Mouse (Mus musculus): Measurements from ENCODE around the gene Lep. TPM values are rescaled to one million over a fixed set of nuclear protein-coding genes. Genes with fewer than 3 reads are reported as not detected.

Gene Lep
- polyA plus RNA-seq, 1 experiment from 2014 or later, result not detected

GRCm38 (mm10) chr6:29022115-29022514, 37.9 kb upstream of the Lep start:
- H3K27me3 ChIP-seq (ENCODE audit: control insufficient read depth, insufficient read depth, low read length), result no peaks in the 10 kb centered on the region
- WGBS, result 70% methylated on average over 5 of the region's 5 CpGs
- ATAC-seq (replicated peaks; ENCODE audit: insufficient number of reproducible peaks, low FRiP score, low TSS enrichment, low read depth), result no peak
- no peaks in the 10 kb centered on the region for H3K4me1 ChIP-seq (ENCODE audit: control insufficient read depth, insufficient read depth, low read length)
- H3K4me3 ChIP-seq (ENCODE audit: low read depth, low read length), result no peak overlapping the region
- no peak overlapping the region for H3K27ac ChIP-seq (replicated peaks; ENCODE audit: low read depth, low read length)
- H3K9me3 ChIP-seq (replicated peaks; ENCODE audit: control insufficient read depth, low read length), result no peaks in the 10 kb centered on the region
- H3K9ac ChIP-seq (replicated peaks; ENCODE audit: low read length), result no peak overlapping the region
- DNase-seq (ENCODE audit: low spot score), result no peak
- no peaks in the 10 kb centered on the region for H3K36me3 ChIP-seq (replicated peaks; ENCODE audit: control insufficient read depth, insufficient read depth, low read depth, low read length)
- H3K4me2 ChIP-seq (ENCODE audit: low read depth, low read length), result no peak overlapping the region

DNA sequence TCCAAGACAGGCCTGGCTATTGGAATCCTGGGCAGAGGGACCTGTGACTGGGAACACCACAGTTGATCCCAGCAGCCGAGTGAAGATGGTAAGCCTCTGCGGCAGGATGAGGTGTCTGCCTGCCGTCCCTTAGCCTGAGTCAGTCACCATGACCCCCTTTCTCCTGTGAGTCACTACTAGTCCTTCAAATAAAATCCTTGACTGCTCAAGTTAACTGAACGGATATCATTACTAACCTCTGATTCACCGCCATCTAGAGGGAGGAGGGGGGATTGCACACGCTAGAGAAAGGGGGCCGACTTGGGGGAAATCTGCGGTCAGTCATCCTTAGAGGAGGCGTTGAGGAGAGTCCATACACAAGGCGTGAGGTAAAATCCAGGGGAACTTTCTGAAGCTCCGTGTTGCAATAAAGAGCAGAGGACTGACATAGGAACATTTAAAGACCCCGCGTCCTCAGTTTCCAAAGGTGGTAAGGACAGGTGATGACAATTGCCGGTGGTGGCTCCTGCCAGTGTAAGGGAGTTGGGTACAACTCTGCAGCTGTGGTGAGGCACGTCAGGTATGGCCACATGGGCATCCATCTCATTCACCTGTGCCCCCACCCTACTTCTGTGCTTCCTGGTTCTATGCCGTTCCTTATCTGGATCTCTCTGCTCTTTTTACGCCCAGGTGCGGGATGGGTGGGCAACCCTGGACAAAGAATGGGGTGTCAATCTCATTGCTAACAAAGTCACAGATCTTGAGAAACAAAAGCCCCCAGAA, 36.6 kb upstream of the Lep start:
- no peak overlapping the region for H3K4me2 ChIP-seq (ENCODE audit: low read depth, low read length)
- peak; percentile 84 for DNase-seq (ENCODE audit: low spot score)
- 34% methylated on average over 18 of the region's 18 CpGs for WGBS
- peak overlapping the region; percentile 26 for H3K9ac ChIP-seq (replicated peaks; ENCODE audit: low read length)
- ATAC-seq (replicated peaks; ENCODE audit: insufficient number of reproducible peaks, low FRiP score, low TSS enrichment, low read depth), result peak; percentile 32
- H3K4me3 ChIP-seq (ENCODE audit: low read depth, low read length), result no peak overlapping the region
- H3K27me3 ChIP-seq (ENCODE audit: control insufficient read depth, insufficient read depth, low read length), result no peaks in the 10 kb centered on the region
- H3K4me1 ChIP-seq (ENCODE audit: control insufficient read depth, insufficient read depth, low read length), result no peaks in the 10 kb centered on the region
- H3K27ac ChIP-seq (replicated peaks; ENCODE audit: low read depth, low read length), result no peak overlapping the region
- no peaks in the 10 kb centered on the region for H3K9me3 ChIP-seq (replicated peaks; ENCODE audit: control insufficient read depth, low read length)
- H3K36me3 ChIP-seq (replicated peaks; ENCODE audit: control insufficient read depth, insufficient read depth, low read depth, low read length), result no peaks in the 10 kb centered on the region

GRCm38 (mm10) chr6:29024000-29024417, 36.0 kb upstream of the Lep start:
- Histone ChIP-seq H3K36me3 (replicated peaks; ENCODE audit: control insufficient read depth, insufficient read depth, low read depth, low read length) (no peaks in the 10 kb centered on the region), H3K9me3 (replicated peaks; ENCODE audit: control insufficient read depth, low read length) (no peaks in the 10 kb centered on the region), H3K4me1 (ENCODE audit: control insufficient read depth, insufficient read depth, low read length) (no peaks in the 10 kb centered on the region), H3K4me3 (ENCODE audit: low read depth, low read length) (no peak overlapping the region), H3K27ac (replicated peaks; ENCODE audit: low read depth, low read length) (no peak overlapping the region), H3K4me2 (ENCODE audit: low read depth, low read length) (no peak overlapping the region), H3K27me3 (ENCODE audit: control insufficient read depth, insufficient read depth, low read length) (no peaks in the 10 kb centered on the region), H3K9ac (replicated peaks; ENCODE audit: low read length) (peak overlapping the region; percentile 26)
- ATAC-seq (replicated peaks; ENCODE audit: insufficient number of reproducible peaks, low FRiP score, low TSS enrichment, low read depth) (peak; percentile 81), DNase-seq (ENCODE audit: low spot score) (peak; percentile 89)
- WGBS, result 7% methylated on average over 16 of the region's 16 CpGs

GRCm38 (mm10) chr6:29025796-29026482, 34.1 kb upstream of the Lep start:
- H3K36me3 ChIP-seq (replicated peaks; ENCODE audit: control insufficient read depth, insufficient read depth, low read depth, low read length), result no peaks in the 10 kb centered on the region
- no peaks in the 10 kb centered on the region for H3K27me3 ChIP-seq (ENCODE audit: control insufficient read depth, insufficient read depth, low read length)
- WGBS, result 32% methylated on average over 12 of the region's 12 CpGs
- no peak overlapping the region for H3K4me2 ChIP-seq (ENCODE audit: low read depth, low read length)
- H3K4me3 ChIP-seq (ENCODE audit: low read depth, low read length), result no peak overlapping the region
- DNase-seq (ENCODE audit: low spot score), result no peak
- no peaks in the 10 kb centered on the region for H3K4me1 ChIP-seq (ENCODE audit: control insufficient read depth, insufficient read depth, low read length)
- no peaks in the 10 kb centered on the region for H3K9me3 ChIP-seq (replicated peaks; ENCODE audit: control insufficient read depth, low read length)
- no peak overlapping the region for H3K9ac ChIP-seq (replicated peaks; ENCODE audit: low read length)
- ATAC-seq (replicated peaks; ENCODE audit: insufficient number of reproducible peaks, low FRiP score, low TSS enrichment, low read depth), result no peak
- no peak overlapping the region for H3K27ac ChIP-seq (replicated peaks; ENCODE audit: low read depth, low read length)

DNA sequence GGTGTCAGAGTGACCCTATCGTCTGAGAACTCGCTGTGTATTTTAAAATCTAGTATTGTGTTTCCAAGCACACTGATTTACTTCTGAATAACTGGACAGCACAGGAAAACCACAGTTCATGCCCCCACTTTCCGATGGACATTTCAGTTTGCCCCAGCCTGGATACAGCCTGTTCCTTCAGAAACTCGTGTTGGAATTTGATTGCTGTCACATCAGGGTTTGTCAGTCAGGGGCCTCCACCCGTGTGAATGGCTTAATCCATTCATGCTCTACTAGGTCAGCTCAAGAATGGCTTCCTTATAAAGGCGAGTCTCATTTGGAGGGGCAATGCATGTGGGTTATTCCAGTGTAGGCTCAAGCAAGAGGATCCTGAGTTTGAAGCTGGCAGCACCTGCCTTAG, 33.3 kb upstream of the Lep start:
- H3K4me1 ChIP-seq (ENCODE audit: control insufficient read depth, insufficient read depth, low read length), result no peaks in the 10 kb centered on the region
- no peaks in the 10 kb centered on the region for H3K27me3 ChIP-seq (ENCODE audit: control insufficient read depth, insufficient read depth, low read length)
- no peak overlapping the region for H3K4me3 ChIP-seq (ENCODE audit: low read depth, low read length)
- H3K9ac ChIP-seq (replicated peaks; ENCODE audit: low read length), result no peak overlapping the region
- no peak overlapping the region for H3K27ac ChIP-seq (replicated peaks; ENCODE audit: low read depth, low read length)
- ATAC-seq (replicated peaks; ENCODE audit: insufficient number of reproducible peaks, low FRiP score, low TSS enrichment, low read depth) (no peak), DNase-seq (ENCODE audit: low spot score) (no peak)
- H3K4me2 ChIP-seq (ENCODE audit: low read depth, low read length), result no peak overlapping the region
- H3K9me3 ChIP-seq (replicated peaks; ENCODE audit: control insufficient read depth, low read length), result no peaks in the 10 kb centered on the region
- H3K36me3 ChIP-seq (replicated peaks; ENCODE audit: control insufficient read depth, insufficient read depth, low read depth, low read length), result no peaks in the 10 kb centered on the region
- WGBS, result 45% methylated on average over 6 of the region's 6 CpGs

DNA sequence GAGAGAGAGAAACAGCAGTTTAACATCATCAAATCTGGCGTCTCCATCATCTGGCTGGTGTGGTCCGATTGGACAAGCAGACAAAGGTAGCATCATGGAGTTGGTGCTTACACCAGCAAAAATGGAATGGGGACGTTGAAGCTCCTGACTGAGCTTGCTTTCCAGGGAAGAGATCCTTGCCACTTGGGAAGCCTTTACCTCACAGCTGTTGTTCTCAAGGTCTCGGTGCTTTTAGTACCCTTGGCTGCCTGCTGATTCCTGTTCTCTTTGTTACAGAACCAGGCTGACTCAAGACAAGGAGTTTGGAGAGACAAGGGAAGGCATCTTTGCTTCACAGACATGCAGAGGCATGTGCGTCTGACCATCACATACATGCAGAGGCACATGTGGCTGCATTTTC, 31.9 kb upstream of the Lep start:
- H3K27me3 ChIP-seq (ENCODE audit: control insufficient read depth, insufficient read depth, low read length), result no peaks in the 10 kb centered on the region
- H3K9ac ChIP-seq (replicated peaks; ENCODE audit: low read length), result no peak overlapping the region
- DNase-seq (ENCODE audit: low spot score), result no peak
- H3K4me1 ChIP-seq (ENCODE audit: control insufficient read depth, insufficient read depth, low read length), result no peaks in the 10 kb centered on the region
- no peak for ATAC-seq (replicated peaks; ENCODE audit: insufficient number of reproducible peaks, low FRiP score, low TSS enrichment, low read depth)
- H3K36me3 ChIP-seq (replicated peaks; ENCODE audit: control insufficient read depth, insufficient read depth, low read depth, low read length), result no peaks in the 10 kb centered on the region
- no peak overlapping the region for H3K4me2 ChIP-seq (ENCODE audit: low read depth, low read length)
- no peak overlapping the region for H3K4me3 ChIP-seq (ENCODE audit: low read depth, low read length)
- no peak overlapping the region for H3K27ac ChIP-seq (replicated peaks; ENCODE audit: low read depth, low read length)
- WGBS, result 63% methylated on average over 5 of the region's 5 CpGs
- H3K9me3 ChIP-seq (replicated peaks; ENCODE audit: control insufficient read depth, low read length), result no peaks in the 10 kb centered on the region

DNA sequence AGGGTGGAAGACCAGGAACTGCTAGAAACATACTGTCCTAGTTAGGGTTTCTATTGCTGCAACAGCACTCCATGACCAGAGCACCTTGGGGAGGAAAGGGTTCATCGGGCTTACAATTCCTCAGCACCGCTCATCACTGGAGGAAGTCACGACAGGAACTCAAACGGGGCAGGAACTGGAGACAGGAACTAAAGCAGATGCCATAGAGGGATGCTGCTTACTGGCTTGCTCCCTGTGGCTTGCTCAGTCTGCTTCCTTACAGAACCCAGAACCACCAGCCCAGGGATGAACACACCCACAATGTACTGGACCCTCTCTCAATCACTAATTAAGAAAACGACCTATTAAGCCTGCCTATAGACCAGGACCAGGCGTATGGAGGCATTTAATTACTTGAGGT, 30.5 kb upstream of the Lep start:
- no peaks in the 10 kb centered on the region for H3K27me3 ChIP-seq (ENCODE audit: control insufficient read depth, insufficient read depth, low read length)
- no peak overlapping the region for H3K9ac ChIP-seq (replicated peaks; ENCODE audit: low read length)
- H3K4me1 ChIP-seq (ENCODE audit: control insufficient read depth, insufficient read depth, low read length), result no peaks in the 10 kb centered on the region
- no peak for DNase-seq (ENCODE audit: low spot score)
- H3K4me2 ChIP-seq (ENCODE audit: low read depth, low read length), result no peak overlapping the region
- H3K9me3 ChIP-seq (replicated peaks; ENCODE audit: control insufficient read depth, low read length), result no peaks in the 10 kb centered on the region
- WGBS, result 81% methylated on average over 6 of the region's 6 CpGs
- H3K27ac ChIP-seq (replicated peaks; ENCODE audit: low read depth, low read length), result no peak overlapping the region
- no peak for ATAC-seq (replicated peaks; ENCODE audit: insufficient number of reproducible peaks, low FRiP score, low TSS enrichment, low read depth)
- H3K36me3 ChIP-seq (replicated peaks; ENCODE audit: control insufficient read depth, insufficient read depth, low read depth, low read length), result no peaks in the 10 kb centered on the region
- no peak overlapping the region for H3K4me3 ChIP-seq (ENCODE audit: low read depth, low read length)

- no peak overlapping the region for H3K4me3 ChIP-seq (ENCODE audit: low read depth, low read length)
- H3K9ac ChIP-seq (replicated peaks; ENCODE audit: low read length), result no peak overlapping the region
- H3K36me3 ChIP-seq (replicated peaks; ENCODE audit: control insufficient read depth, insufficient read depth, low read depth, low read length), result no peaks in the 10 kb centered on the region
- no peak overlapping the region for H3K4me2 ChIP-seq (ENCODE audit: low read depth, low read length)
- WGBS, result 82% methylated on average over 6 of the region's 6 CpGs
- no peaks in the 10 kb centered on the region for H3K9me3 ChIP-seq (replicated peaks; ENCODE audit: control insufficient read depth, low read length)
- DNase-seq (ENCODE audit: low spot score) (no peak), ATAC-seq (replicated peaks; ENCODE audit: insufficient number of reproducible peaks, low FRiP score, low TSS enrichment, low read depth) (no peak)
- H3K27me3 ChIP-seq (ENCODE audit: control insufficient read depth, insufficient read depth, low read length), result no peaks in the 10 kb centered on the region
- H3K4me1 ChIP-seq (ENCODE audit: control insufficient read depth, insufficient read depth, low read length), result no peaks in the 10 kb centered on the region
- H3K27ac ChIP-seq (replicated peaks; ENCODE audit: low read depth, low read length), result no peak overlapping the region
These were observed 28.8 kb upstream of the Lep start for GRCm38 (mm10) chr6:29031216-29031615.
